Mouse (Mus musculus): Measurements from ENCODE around the gene Gm2026. TPM values are rescaled to one million over a fixed set of nuclear protein-coding genes. Genes with fewer than 3 reads are reported as not detected.
"Not testable (repeated sequence)": the region's sequence is repeated elsewhere in the genome, so short reads cannot be mapped to it uniquely, and the experiment has no call there.

The Gm2026 gene
- polyA plus RNA-seq (2012; rRNA removed): 0.14 and 0.15 TPM in 2 replicates

GRCm38 (mm10) chr2:175965031-175965430 lies at the start of gene Gm2026:
Gene Gm2026 (plus strand): TSS chr2:175965331.
- H3K27ac ChIP-seq (ENCODE audit: insufficient read depth, low read length); H3K27me3 ChIP-seq (ENCODE audit: control insufficient read depth, insufficient read depth, low read length); H3K36me3 ChIP-seq (ENCODE audit: control insufficient read depth, insufficient read depth, low read length); H3K4me1 ChIP-seq (ENCODE audit: control insufficient read depth, insufficient read depth, insufficient read length); H3K4me3 ChIP-seq (ENCODE audit: extremely low read depth, insufficient read depth, insufficient read length); DNase-seq (ENCODE audit: low read depth in 1 of 2, low spot score in 2 of 2): not testable (repeated sequence)
- WGBS: no CpG with 5 or more reads among the region's 4 CpGs

DNA sequence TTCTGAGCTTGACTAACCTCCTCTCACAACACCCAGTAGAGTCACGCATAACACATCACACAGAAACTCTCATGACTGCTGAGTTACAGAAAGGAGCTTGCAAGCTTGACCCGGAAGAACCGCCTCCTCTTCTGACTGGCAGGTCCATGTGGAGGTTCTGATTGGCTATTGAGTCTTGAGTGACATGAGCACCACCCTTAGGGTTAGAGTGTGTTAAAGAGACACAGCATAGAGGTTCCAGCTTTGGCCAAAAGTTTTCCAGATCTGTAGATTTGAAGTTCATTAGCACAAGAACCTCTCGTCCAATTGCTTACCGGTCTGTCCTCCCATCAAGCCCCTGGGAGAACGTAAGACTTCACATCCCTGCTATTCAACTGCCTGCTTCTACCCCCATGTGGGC lies 34.1 kb upstream of the Gm2026 start, which contains the start of gene Zfp966:
TSS of gene Zfp966 (minus strand) at position 101 of the 400 bp plus-strand sequence.
- DNase-seq (ENCODE audit: low read depth in 1 of 2, low spot score in 2 of 2): not testable (repeated sequence)

More for the DNA sequence above, 34.1 kb upstream of the Gm2026 start, which contains the start of gene Zfp966:
- not testable (repeated sequence) for H3K4me1 ChIP-seq (ENCODE audit: control insufficient read depth, insufficient read depth, insufficient read length); H3K27ac ChIP-seq (ENCODE audit: insufficient read depth, low read length); H3K4me3 ChIP-seq (ENCODE audit: extremely low read depth, insufficient read depth, insufficient read length); H3K27me3 ChIP-seq (ENCODE audit: control insufficient read depth, insufficient read depth, low read length); H3K36me3 ChIP-seq (ENCODE audit: control insufficient read depth, insufficient read depth, low read length)
- no CpG with 5 or more reads among the region's 6 CpGs for WGBS

Other genes starting within 250 kb of the Gm2026 start
- not detected in 2 replicates for gene Gm2007, start 223.8 kb upstream of the Gm2026 start, polyA plus RNA-seq (2012; rRNA removed)
- gene Gm14288, start 164.2 kb upstream of the Gm2026 start, polyA plus RNA-seq (2012; rRNA removed): 0.19 and 0.95 TPM in 2 replicates
- 0.41 TPM in 1 of 2 replicates, not detected in the other for gene Gm6710, start 96.1 kb upstream of the Gm2026 start, polyA plus RNA-seq (2012; rRNA removed)
- gene Zfp966, start 34.2 kb upstream of the Gm2026 start, polyA plus RNA-seq (2012; rRNA removed): 0.08 and 0.27 TPM in 2 replicates
- not detected in 2 replicates for gene Gm2004, start 184.5 kb downstream of the Gm2026 start, polyA plus RNA-seq (2012; rRNA removed)

Data from spleen, adult 2 months (tissue).